Mouse (Mus musculus): Measurements from ENCODE around the gene Mtfp1. TPM values are rescaled to one million over a fixed set of nuclear protein-coding genes. Genes with fewer than 3 reads are reported as not detected.

The Mtfp1 gene
- total RNA-seq, 2 experiments from 2014 or later: 15.3 to 16.3 TPM

DNA sequence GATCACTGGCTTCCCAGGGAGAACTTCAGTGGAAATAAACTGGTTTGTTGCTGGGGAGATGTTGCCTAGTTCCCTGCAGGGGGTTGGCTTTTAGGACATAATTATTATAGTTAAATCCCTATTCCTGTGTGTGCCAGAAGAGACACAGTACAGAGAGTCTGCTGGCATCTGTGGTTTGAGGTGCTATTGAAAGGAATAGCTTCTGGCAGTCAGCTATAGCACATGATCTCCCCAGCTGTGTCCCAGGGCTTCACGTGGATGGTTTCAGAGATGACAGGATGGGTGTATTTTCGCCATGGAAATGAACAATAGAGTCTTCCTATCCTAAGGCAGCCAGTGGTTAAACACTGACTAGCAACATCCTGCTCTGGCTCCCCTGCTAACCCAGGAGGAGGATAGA lies 8.0 kb downstream of the Mtfp1 start:
- intact Hi-C loops (cut with DNase I): no loop called here
- no peak for DNase-seq

GRCm38 (mm10) chr11:4086246-4086645 lies 9.0 kb downstream of the Mtfp1 start:
- no peak for DNase-seq
- intact Hi-C loops (cut with DNase I): no loop called here

DNA sequence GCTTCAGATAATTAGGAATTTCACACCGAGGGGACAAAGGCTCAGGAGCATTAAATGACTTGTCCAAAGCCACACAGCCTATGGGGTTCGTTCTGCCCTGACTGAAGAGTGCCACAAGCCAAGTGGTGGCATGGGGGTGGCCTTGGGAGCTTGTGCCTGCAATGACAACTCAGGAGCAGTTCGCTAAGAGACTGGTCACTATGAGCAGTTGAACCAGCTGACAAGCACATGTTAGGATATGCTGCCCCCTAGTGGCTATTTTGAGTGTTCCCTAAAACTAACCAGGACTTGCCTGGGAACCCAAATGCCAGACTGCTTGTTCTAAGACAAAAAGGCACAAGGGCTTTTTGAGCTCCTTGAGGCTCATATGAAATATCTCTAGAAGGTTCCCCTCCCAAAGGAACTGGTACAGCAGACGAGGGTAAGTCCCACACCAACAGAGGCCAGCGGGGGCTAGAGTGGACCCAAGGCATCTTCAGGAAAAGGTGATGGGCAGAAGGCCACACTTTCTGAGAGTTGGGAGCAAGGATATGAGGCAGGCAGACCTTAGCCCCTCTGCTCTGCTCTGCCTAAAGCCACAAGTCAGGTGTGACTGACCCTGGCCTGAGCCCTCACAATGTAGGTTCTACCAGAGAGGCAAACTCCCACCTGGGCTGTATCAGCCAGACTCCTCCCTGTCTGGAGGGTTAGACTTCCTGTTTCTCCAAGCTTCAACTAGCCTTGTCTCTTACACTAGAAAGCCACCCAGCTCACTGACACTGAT lies 11.7 kb downstream of the Mtfp1 start:
- peak; percentile 51 for DNase-seq
- intact Hi-C loops (cut with DNase I): loop anchor here (5.0 kb wide), 1 partner anchor 81 kb away; no protein-coding TSS in a partner anchor

- DNase-seq: peak; percentile 61
- intact Hi-C loops (cut with DNase I): loop anchor here (5.0 kb wide), 1 partner anchor 78 kb away; no protein-coding TSS in a partner anchor
Measured at GRCm38 (mm10) chr11:4080219-4080618, 15.0 kb downstream of the Mtfp1 start.

DNA sequence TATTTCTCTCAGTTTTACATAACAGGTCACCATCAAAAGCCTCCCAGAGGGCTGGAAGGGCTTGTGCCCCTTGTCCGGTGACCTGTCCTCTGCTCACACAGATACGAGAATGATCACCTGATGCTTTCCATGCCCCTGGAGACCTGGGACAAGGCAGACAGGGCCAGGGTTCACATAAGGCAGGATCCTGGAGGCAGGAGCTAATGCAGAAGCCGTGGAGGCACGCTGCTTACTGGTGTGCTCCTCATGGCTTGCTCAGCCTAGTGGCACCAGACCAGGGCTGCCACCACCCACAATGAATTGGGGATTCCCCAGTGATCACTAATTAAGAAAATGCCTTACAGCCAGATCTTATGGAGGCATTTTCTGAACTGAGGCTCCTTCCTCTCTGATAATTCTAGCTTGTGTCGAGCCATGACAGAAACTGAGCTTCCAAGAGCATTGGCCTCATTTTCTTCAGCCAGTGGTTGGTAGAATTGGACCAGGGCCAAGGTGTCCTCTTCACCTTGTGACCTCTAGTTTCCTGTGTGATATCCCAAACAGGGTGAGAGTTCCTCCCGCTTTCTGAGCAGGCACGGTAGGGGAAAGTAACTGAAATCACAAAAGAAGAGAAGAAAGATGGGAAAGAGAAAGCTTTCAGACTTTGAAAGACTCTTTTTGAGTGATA lies 16.8 kb downstream of the Mtfp1 start:
- DNase-seq: no peak
- intact Hi-C loops (cut with DNase I): no loop called here

DNA sequence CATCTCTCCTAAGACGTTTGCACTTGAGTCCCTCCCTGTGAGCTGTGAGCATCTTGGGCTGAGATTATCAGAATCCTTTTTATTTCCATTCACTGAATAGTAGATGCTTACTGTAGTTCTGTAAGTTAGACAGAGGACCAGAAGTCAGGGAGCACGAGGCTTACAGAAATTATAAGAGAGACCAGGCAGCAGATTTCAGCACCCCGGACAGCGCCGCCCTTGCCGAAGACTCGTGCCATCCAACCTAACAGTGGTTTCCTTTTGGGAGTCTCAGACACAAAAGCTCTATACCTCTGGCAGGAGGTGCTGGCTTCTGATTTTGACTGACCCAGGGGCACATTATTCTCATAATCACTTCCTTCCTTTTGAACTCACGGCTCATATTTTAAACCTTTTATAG lies 18.6 kb downstream of the Mtfp1 start:
- intact Hi-C loops (cut with DNase I): no loop called here
- no peak for DNase-seq

- DNase-seq: no peak
- intact Hi-C loops (cut with DNase I): no loop called here
Measured at GRCm38 (mm10) chr11:4069664-4070063, 25.6 kb downstream of the Mtfp1 start.

- DNase-seq: no peak
- intact Hi-C loops (cut with DNase I): no loop called here
Measured at GRCm38 (mm10) chr11:4064627-4065122, 30.6 kb downstream of the Mtfp1 start, which contains the start of gene Sec14l3. Gene Sec14l3, plus strand, starts transcription at chr11:4064841.

DNA sequence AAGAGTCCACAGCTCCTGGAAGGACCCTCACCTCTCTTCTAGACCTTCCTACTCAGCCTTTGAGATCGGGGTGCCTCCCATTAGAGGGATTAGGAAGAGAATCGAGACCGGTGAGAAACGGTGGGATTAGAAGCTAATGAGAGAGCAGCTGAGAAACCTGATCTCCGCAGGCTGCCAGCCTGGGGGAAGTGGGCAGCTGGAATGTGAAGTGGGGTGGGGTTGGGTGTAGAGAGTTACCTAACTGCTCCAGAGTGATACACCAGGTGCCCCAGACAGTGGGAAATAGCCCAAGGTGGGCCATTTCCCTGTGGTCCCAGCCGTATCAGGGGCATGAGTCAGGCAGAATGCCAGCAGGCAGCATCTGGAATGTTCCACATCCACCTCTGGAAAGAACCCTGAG lies 32.3 kb downstream of the Mtfp1 start:
- intact Hi-C loops (cut with DNase I): no loop called here
- DNase-seq: no peak

- no peak for DNase-seq
- intact Hi-C loops (cut with DNase I): no loop called here
Measured at GRCm38 (mm10) chr11:4062523-4062922, 32.7 kb downstream of the Mtfp1 start.

- no peak for DNase-seq
- intact Hi-C loops (cut with DNase I): no loop called here
Measured at GRCm38 (mm10) chr11:4060866-4061575, 34.2 kb downstream of the Mtfp1 start.

DNA sequence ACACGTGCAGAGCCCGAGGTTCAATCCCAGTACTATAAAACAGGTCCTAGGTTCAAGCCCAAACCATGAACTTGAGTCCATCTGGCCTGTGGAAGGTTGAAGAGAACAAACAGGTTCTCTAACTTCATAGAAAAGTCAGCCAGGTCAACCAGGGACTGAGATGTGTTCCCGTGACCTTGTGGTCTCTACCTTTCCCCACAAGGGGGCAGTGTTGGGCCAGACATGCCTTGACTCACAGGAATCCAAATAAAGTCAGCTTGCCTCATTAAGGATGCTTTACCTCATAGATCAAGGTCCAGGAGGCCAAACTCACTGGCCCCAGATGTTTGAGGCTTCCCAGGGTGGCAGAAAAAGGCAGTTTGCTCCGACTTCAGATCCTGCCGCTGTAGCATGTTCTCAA lies 41.7 kb downstream of the Mtfp1 start:
- intact Hi-C loops (cut with DNase I): no loop called here
- peak; percentile 77 for DNase-seq

GRCm38 (mm10) chr11:4048438-4048837 lies 46.8 kb downstream of the Mtfp1 start:
- no peak for DNase-seq
- intact Hi-C loops (cut with DNase I): no loop called here

GRCm38 (mm10) chr11:4047766-4048165 lies 47.5 kb downstream of the Mtfp1 start:
- intact Hi-C loops (cut with DNase I): no loop called here

GRCm38 (mm10) chr11:4046526-4046925 lies 48.7 kb downstream of the Mtfp1 start:
- intact Hi-C loops (cut with DNase I): no loop called here
- peak; percentile 16 for DNase-seq

More at GRCm38 (mm10) chr11:4047766-4048165, 47.5 kb downstream of the Mtfp1 start:
- DNase-seq: no peak

DNA sequence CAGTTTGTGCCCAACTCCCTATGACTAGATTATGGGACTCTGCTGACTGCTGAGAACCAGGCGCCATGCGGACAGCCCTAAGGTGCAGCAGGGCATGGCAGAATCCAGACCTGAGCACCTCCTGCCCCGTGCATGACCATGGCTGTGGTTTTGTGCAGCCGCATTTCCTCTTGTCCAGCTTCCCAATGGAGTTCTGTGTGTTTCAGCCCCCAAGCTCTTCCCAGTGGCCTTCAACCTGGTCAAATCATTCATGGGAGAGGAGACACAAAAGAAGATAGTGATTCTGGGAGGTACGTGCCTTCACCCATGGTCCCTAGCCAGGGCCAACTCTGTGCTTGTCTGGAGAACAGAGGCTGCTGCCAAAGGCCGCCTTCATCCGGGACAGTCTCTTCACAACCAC lies 52.2 kb downstream of the Mtfp1 start:
- intact Hi-C loops (cut with DNase I): no loop called here
- DNase-seq: no peak

Small RNA genes lying within 50 kb of the gene (microRNA-seq; reads per million reads assigned to microRNA genes)
- 3.9 reads per million, percentile 8 among the genes with 10 or more reads in this experiment for gene Mir3060

Other genes with a start within 250 kb of the Mtfp1 start
- gene Osbp2, start 231.5 kb downstream of the Mtfp1 start, total RNA-seq (2021): 10 to 100 TPM; 61.6 to 62.1 TPM
- 1 to 10 TPM in 1 of 2 experiments, under 1 TPM in 1; 0.93 to 1.3 TPM for gene 4921536K21Rik, start 200.3 kb downstream of the Mtfp1 start, total RNA-seq (2021)
- gene Dusp18, start 200.2 kb downstream of the Mtfp1 start, total RNA-seq (2021): 10 to 100 TPM; 28.8 to 29.1 TPM
- 10 to 100 TPM; 19.8 to 20.9 TPM for gene Slc35e4, start 180.8 kb downstream of the Mtfp1 start, total RNA-seq (2021)
- 10 to 100 TPM; 10.1 to 10.9 TPM for gene Tcn2, start 163.3 kb downstream of the Mtfp1 start, total RNA-seq (2021)
- gene Pes1, start 131.5 kb downstream of the Mtfp1 start, total RNA-seq (2021): 10 to 100 TPM; 55.8 to 56.3 TPM
- not detected for gene 4930556J24Rik, start 118.7 kb downstream of the Mtfp1 start, total RNA-seq (2021)
- 1 to 10 TPM; 4.6 to 5.4 TPM for gene Gal3st1, start 111.8 kb downstream of the Mtfp1 start, total RNA-seq (2021)
- gene Sec14l4, start 64.0 kb downstream of the Mtfp1 start, total RNA-seq (2021): not detected
- 1 to 10 TPM; 2.3 to 4.5 TPM for gene Sec14l3, start 30.6 kb downstream of the Mtfp1 start, total RNA-seq (2021)
- 1 to 10 TPM; 6.8 to 8.3 TPM for gene Sec14l2, start 28.0 kb upstream of the Mtfp1 start, total RNA-seq (2021)
- gene Rnf215, start 39.8 kb upstream of the Mtfp1 start, total RNA-seq (2021): 10 to 100 TPM; 57.0 to 58.6 TPM
- 10 to 100 TPM; 12.1 to 13.5 TPM for gene Ccdc157, start 64.8 kb upstream of the Mtfp1 start, total RNA-seq (2021)
- gene Sf3a1, start 64.9 kb upstream of the Mtfp1 start, total RNA-seq (2021): 10 to 100 TPM; 75.5 to 93.4 TPM
- gene Tbc1d10a, start 91.3 kb upstream of the Mtfp1 start, total RNA-seq (2021): 10 to 100 TPM; 25.7 to 26.8 TPM
- 1 to 10 TPM; 1.8 to 1.9 TPM for gene Castor1, start 122.8 kb upstream of the Mtfp1 start, total RNA-seq (2021)
- under 1 TPM in 1 of 2 experiments, not detected in 1; 0.30 TPM for gene Osm, start 141.0 kb upstream of the Mtfp1 start, total RNA-seq (2021)
- gene Lif, start 162.1 kb upstream of the Mtfp1 start, total RNA-seq (2021): under 1 TPM; 0.08 TPM

Data from left cerebral cortex, postnatal 4 days (tissue).